ENCODE assay signal across 9 mouse cellular contexts in genomic region chr2:73213539-73213870, GRCm38 (mm10). TPM values are rescaled to one million over a fixed set of nuclear protein-coding genes. Genes with fewer than 3 reads are reported as not detected.
A peak's percentile ranks its signal among the peaks of the same experiment; 100 is the strongest.
DNase-seq lines count a peak whose midpoint lies in the region; ATAC-seq lines count a peak whose summit lies in the region.
"Had no signal": no experiment of that assay in that cellular context is flagged by ENCODE, and none has a peak within 500 bp of the region (broad histone marks: within the 10 kb centered on the region; RNA-seq: fewer than 3 reads in every experiment).

No protein-coding gene starts in this region.

- H3K27ac ChIP-seq in liver, embryonic 11.5 days (ENCODE audit: low read depth, low read length): peak overlapping the region; percentile 64

- peak overlapping the region; percentile 96 for H3K4me2 ChIP-seq in liver, embryonic 11.5 days

- peaks cover 31% of the 10 kb centered on the region for H3K36me3 ChIP-seq in erythroblast, embryonic 14.5 days (ENCODE audit: control insufficient read depth)
- peaks cover 3% of the 10 kb centered on the region; the same call in 1 of the 2 replicates for H3K36me3 ChIP-seq in liver, embryonic 11.5 days (ENCODE audit: control insufficient read depth, insufficient read depth, low read length)

- peaks cover 37% of the 10 kb centered on the region for H3K4me1 ChIP-seq in erythroblast, embryonic 14.5 days (ENCODE audit: control insufficient read depth)
- H3K4me1 ChIP-seq in liver, embryonic 11.5 days (replicated peaks; ENCODE audit: control insufficient read depth, insufficient read depth, low read length): peaks cover 7% of the 10 kb centered on the region; the same call in 1 of the 2 replicates

- H3K9ac ChIP-seq in liver, embryonic 11.5 days (ENCODE audit: low read depth, low read length): peak overlapping the region; percentile 93

- H3K4me3 ChIP-seq in erythroblast, embryonic 14.5 days (replicated peaks): peak overlapping the region; percentile 91
- peak overlapping the region; percentile 90 for H3K4me3 ChIP-seq in liver, embryonic 11.5 days (ENCODE audit: low read depth, low read length)

- H3K27me3 ChIP-seq in erythroblast, embryonic 14.5 days (ENCODE audit: control insufficient read depth): no peaks in the 10 kb centered on the region
- H3K27me3 ChIP-seq in liver, embryonic 11.5 days (replicated peaks; ENCODE audit: control insufficient read depth, insufficient read depth, low read length): no peaks in the 10 kb centered on the region

- ATAC-seq in liver, embryonic 11.5 days (replicated peaks; ENCODE audit: low FRiP score): no peak

- 13% methylated on average over 7 of the region's 7 CpGs for WGBS in liver, embryonic 11.5 days

- DNase-seq in cerebellum, adult 9-10 months: peak; percentile 16
- no peak for DNase-seq in cerebellum, postnatal 4 days (ENCODE audit: low spot score in 2 of 2)
- peak; percentile 51 for DNase-seq in 416B (ENCODE audit: low read depth)
- DNase-seq in liver, embryonic 11.5 days (ENCODE audit: low spot score): no peak
- no peak for DNase-seq in frontal cortex, postnatal 36 days (ENCODE audit: low spot score in 2 of 2)
- DNase-seq in layer of hippocampus, adult 11-12 months (ENCODE audit: low spot score): no peak
- DNase-seq in frontal cortex, postnatal 25 days (ENCODE audit: low spot score in 2 of 2): no peak

- H3K9me3 ChIP-seq in erythroblast, embryonic 14.5 days (ENCODE audit: control insufficient read depth, low read length): no peaks in the 10 kb centered on the region; the same call in 1 of the 2 replicates
- no peaks in the 10 kb centered on the region for H3K9me3 ChIP-seq in liver, embryonic 11.5 days (ENCODE audit: control insufficient read depth, low read length)

RNA-seq across cellular contexts. Expression of gene Ola1, which starts 5.2 kb away (rescaled TPM):
- polyA plus RNA-seq in erythroblast, embryonic 14.5 days (2012): 2.8 and 3.4 TPM in 2 replicates
- 109 and 116 TPM in 2 replicates for polyA plus RNA-seq in liver, embryonic 11.5 days (2014; fragmentation: Nextera tagmentation; extraction: Ambion mirVana)

RNA-seq across cellular contexts. Expression of gene Sp9, which starts 58.2 kb away (rescaled TPM):
- polyA plus RNA-seq in erythroblast, embryonic 14.5 days (2012): not detected in 2 replicates
- 0.05 TPM in 1 of 2 replicates, not detected in the other for polyA plus RNA-seq in liver, embryonic 11.5 days (2014; fragmentation: Nextera tagmentation; extraction: Ambion mirVana)
- polyA plus RNA-seq: large intestine, adult 2 months had no signal

Comparison
In these comparisons a context has a peak if more than half of its experiments do, and no peak if none do; other contexts are left out.
1. DNase-seq: peak in cerebellum, adult 9-10 months (single experiment) and 416B (single experiment); none in cerebellum, postnatal 4 days (0 of 2), liver, embryonic 11.5 days (single experiment), frontal cortex, postnatal 36 days (0 of 2), layer of hippocampus, adult 11-12 months (single experiment) and frontal cortex, postnatal 25 days (0 of 2).
2. RNA of gene Ola1, which starts 5.2 kb away (polyA plus RNA-seq): 109 to 116 TPM in liver, embryonic 11.5 days; 2.8 to 3.4 TPM in erythroblast, embryonic 14.5 days; every median in the first group is over 10 times any median in the second.